Mouse (Mus musculus) spleen, adult 2 months (tissue): ENCODE measurements around the gene Gm10282. TPM values are rescaled to one million over a fixed set of nuclear protein-coding genes. Genes with fewer than 3 reads are reported as not detected.

Source experiments
- DNase-seq, 2 experiments: peaks; one replicate each; pipeline versions ENCODE4 v3.0.0 to v3.0.0-alpha.2; 2012 to 2021; ENCODE audit warnings: low spot score in 2 of 2, low read depth in 1 of 2
- H3K27ac ChIP-seq: fragments of 200-500 bp; 2 replicates; pipeline ENCODE4 v1.5.1; 2012; ENCODE audit warnings: low read length, inconsistent platforms; ENCODE audit not compliant: insufficient read depth
- H3K27me3 ChIP-seq: fragments of 200-500 bp; 2 replicates; pipeline ENCODE4 v1.6.1; 2012; ENCODE audit warnings: mild to moderate bottlenecking, moderate library complexity, low read length, inconsistent platforms; ENCODE audit not compliant: control insufficient read depth, insufficient read depth
- H3K36me3 ChIP-seq: fragments of 200-500 bp; 2 replicates; pipeline ENCODE4 v1.6.1; 2012; ENCODE audit warnings: mild to moderate bottlenecking, low read length, inconsistent platforms; ENCODE audit not compliant: control insufficient read depth, insufficient read depth
- H3K4me1 ChIP-seq: fragments of 200-500 bp; 2 replicates; pipeline ENCODE4 v1.6.1; 2011; ENCODE audit warnings: inconsistent platforms; ENCODE audit not compliant: control insufficient read depth, insufficient read depth, insufficient read length
- H3K4me3 ChIP-seq: fragments of 200-500 bp; 2 replicates; pipeline ENCODE4 v1.5.1; 2011; ENCODE audit warnings: mild to moderate bottlenecking, inconsistent platforms; ENCODE audit not compliant: insufficient read depth, insufficient read length; ENCODE audit errors: extremely low read depth
- CTCF ChIP-seq: fragments of 200-500 bp; IDR thresholded peaks from 2 replicates; pipeline ENCODE4 v1.5.1; 2011; ENCODE audit warnings: mild to moderate bottlenecking, inconsistent platforms; ENCODE audit not compliant: insufficient read depth, insufficient read length, insufficient replicate concordance; ENCODE audit errors: extremely low read depth
- POLR2A ChIP-seq: fragments of 200-500 bp; IDR thresholded peaks from 2 replicates; pipeline ENCODE4 v1.6.1; 2011; ENCODE audit warnings: low read depth, low read length, inconsistent platforms
- WGBS: fragments of 180-500 bp; shearing (Covaris S2); methylation state at CpG from one replicate; pipeline ENCODE4 v1.1.7; 2018; 5-methylcytosine and 5-hydroxymethylcytosine counted together
- polyA plus RNA-seq: library from polyadenylated mRNA; depleted of rRNA; stranded (reverse); fragments of >200 nt; gene quantifications from 2 replicates; pipeline ENCODE4 v1.2.3, GENCODE M21; 2012

The Gm10282 gene
- polyA plus RNA-seq, 1 experiment: 1.7 TPM

DNA sequence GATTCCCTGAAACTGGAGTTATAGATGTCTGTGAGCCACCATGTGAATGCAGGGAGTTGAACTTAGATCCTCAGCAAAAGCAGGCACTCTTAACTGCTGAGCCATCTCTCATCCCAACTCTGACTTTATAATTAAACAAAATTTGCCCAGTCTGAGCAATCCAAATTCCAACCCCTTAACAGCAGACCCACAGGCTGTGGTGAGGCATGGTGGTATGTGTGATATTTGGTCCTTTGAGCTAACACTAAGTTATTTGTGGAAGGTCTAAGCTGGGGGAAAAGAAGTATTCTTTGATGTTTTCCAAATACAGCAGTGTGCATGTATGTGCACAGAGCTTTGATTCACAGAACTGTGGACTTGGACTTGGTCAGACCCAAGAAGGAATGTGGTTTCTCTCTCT is 16.0 kb downstream of the Gm10282 start:
- Histone ChIP-seq H3K4me3 (no peak overlapping the region), H3K27me3 (no peaks in the 10 kb centered on the region), H3K4me1 (peaks cover 5% of the 10 kb centered on the region; the same call in 1 of the 2 replicates), H3K36me3 (no peaks in the 10 kb centered on the region), H3K27ac (no peak overlapping the region)
- no peak for TF ChIP-seq CTCF
- no peak for TF ChIP-seq POLR2A
- no peak for DNase-seq

DNA sequence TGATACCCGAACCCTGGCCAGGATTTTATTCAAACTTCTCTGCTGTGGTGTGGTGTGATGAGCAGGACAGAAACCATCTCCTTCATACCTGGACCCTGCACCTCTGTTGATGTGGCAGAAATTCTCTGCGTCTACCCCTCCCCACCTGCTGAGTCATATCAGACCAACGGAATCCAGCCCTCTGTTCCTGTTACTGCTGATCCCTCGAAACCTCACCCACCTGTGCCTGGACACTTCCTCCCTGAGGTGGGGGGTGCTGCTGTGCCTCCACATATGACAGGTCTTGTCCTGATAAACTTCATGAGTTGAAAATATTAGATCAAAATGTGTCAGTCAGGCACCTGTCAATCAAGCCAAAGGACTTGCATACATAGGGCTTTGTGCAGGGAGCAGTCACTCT is 19.8 kb downstream of the Gm10282 start:
- 37% methylated on average over 4 of the region's 4 CpGs for WGBS
- peaks cover 3% of the 10 kb centered on the region; the same call in 1 of the 2 replicates for H3K4me1 ChIP-seq

GRCm38 (mm10) chr8:72281634-72282033 is 23.4 kb downstream of the Gm10282 start:
- TF ChIP-seq POLR2A (no peak), CTCF (no peak)
- Histone ChIP-seq H3K27ac (no peak overlapping the region), H3K4me1 (peaks cover 14% of the 10 kb centered on the region; the same call in 1 of the 2 replicates), H3K27me3 (no peaks in the 10 kb centered on the region), H3K4me3 (no peak overlapping the region), H3K36me3 (no peaks in the 10 kb centered on the region)
- 23% methylated on average over 3 of the region's 3 CpGs for WGBS
- DNase-seq: no peak

More for the DNA sequence above, 19.8 kb downstream of the Gm10282 start:
- Histone ChIP-seq H3K27ac (no peak overlapping the region), H3K36me3 (no peaks in the 10 kb centered on the region), H3K4me3 (no peak overlapping the region), H3K27me3 (no peaks in the 10 kb centered on the region)
- no peak for TF ChIP-seq CTCF
- no peak for TF ChIP-seq POLR2A
- DNase-seq: no peak

GRCm38 (mm10) chr8:72279151-72279550 is 25.9 kb downstream of the Gm10282 start:
- 20% methylated on average over 7 of the region's 7 CpGs for WGBS
- peak in 1 of 2 experiments; percentile 62 for DNase-seq
- TF ChIP-seq POLR2A: no peak
- no peak overlapping the region for H3K4me3 ChIP-seq
- peak overlapping the region; percentile 18; the same call in 1 of the 2 replicates for H3K27ac ChIP-seq
- H3K36me3 ChIP-seq: no peaks in the 10 kb centered on the region
- peaks cover 22% of the 10 kb centered on the region; the same call in 1 of the 2 replicates for H3K4me1 ChIP-seq
- no peaks in the 10 kb centered on the region for H3K27me3 ChIP-seq

- no peak for DNase-seq
- Histone ChIP-seq H3K36me3 (no peaks in the 10 kb centered on the region), H3K27me3 (no peaks in the 10 kb centered on the region), H3K27ac (no peak overlapping the region), H3K4me1 (peaks cover 36% of the 10 kb centered on the region; the same call in 1 of the 2 replicates), H3K4me3 (no peak overlapping the region)
- WGBS: 61% methylated on average over 3 of the region's 3 CpGs
- no peak for TF ChIP-seq CTCF
- no peak for TF ChIP-seq POLR2A
Measured at GRCm38 (mm10) chr8:72277244-72277643, 27.8 kb downstream of the Gm10282 start.

DNA sequence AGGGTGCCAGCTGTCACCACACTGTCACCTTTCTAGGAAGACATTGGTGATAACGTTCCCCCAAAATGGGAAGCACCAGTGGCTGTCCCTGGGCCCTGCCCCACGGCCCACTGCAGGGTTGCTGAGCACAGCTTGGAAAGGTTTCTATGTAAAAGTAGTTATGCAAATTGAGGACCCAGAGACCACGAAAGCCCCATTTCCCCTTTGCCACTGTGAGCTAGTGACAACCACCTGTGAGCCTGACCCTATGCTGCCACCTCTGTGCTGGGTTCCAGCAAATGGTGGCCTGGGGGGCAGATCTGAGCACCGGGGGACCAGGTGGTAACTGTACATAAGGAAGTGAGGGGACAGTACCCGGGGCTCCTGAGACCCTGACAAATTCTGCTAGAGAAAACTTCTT is 31.3 kb downstream of the Gm10282 start:
- Histone ChIP-seq H3K4me1 (peaks cover 52% of the 10 kb centered on the region; the same call in 1 of the 2 replicates), H3K27ac (peak overlapping the region; percentile 97), H3K27me3 (no peaks in the 10 kb centered on the region), H3K4me3 (no peak overlapping the region), H3K36me3 (no peaks in the 10 kb centered on the region)
- DNase-seq: peak; percentile 74 to 78
- TF ChIP-seq POLR2A (no peak), CTCF (no peak)
- 12% methylated on average over 5 of the region's 5 CpGs for WGBS

GRCm38 (mm10) chr8:72273111-72273770 is 31.8 kb downstream of the Gm10282 start:
- TF ChIP-seq CTCF: no peak
- no peak for TF ChIP-seq POLR2A
- Histone ChIP-seq H3K4me1 (peaks cover 56% of the 10 kb centered on the region; the same call in 1 of the 2 replicates), H3K36me3 (no peaks in the 10 kb centered on the region), H3K4me3 (no peak overlapping the region), H3K27ac (peak overlapping the region; percentile 97), H3K27me3 (no peaks in the 10 kb centered on the region)
- peak in 1 of 2 experiments; percentile 32 for DNase-seq
- WGBS: 84% methylated on average over 1 of the region's 1 CpGs
